Mouse (Mus musculus) layer of hippocampus, postnatal 14 days (tissue): ENCODE data around the gene Vtcn1. TPM values are rescaled to one million over a fixed set of nuclear protein-coding genes. Genes with fewer than 3 reads are reported as not detected.

Source experiments
- DNase-seq, 2 experiments: peaks; one replicate each; pipeline ENCODE4 v3.0.0; 2021 to 2022; ENCODE audit warnings: low spot score in 2 of 2, mixed read lengths in 1 of 2
- total RNA-seq, 2 experiments: library from RNA; stranded (reverse); gene quantifications; 2 replicates each; pipeline ENCODE4 v1.2.3; 2021

The Vtcn1 gene
- total RNA-seq, 2 experiments from 2014 or later, result not detected

GRCm38 (mm10) chr3:100856050-100856815 lies 31.0 kb downstream of the Vtcn1 start:
- DNase-seq, result no peak

- no peak for DNase-seq
Observed at GRCm38 (mm10) chr3:100857139-100857538, 31.9 kb downstream of the Vtcn1 start.

- peak in 1 of 2 experiments; percentile 22 for DNase-seq
Observed at GRCm38 (mm10) chr3:100858334-100859002, 33.2 kb downstream of the Vtcn1 start.

- DNase-seq, result no peak
Observed at GRCm38 (mm10) chr3:100861307-100862303, 36.3 kb downstream of the Vtcn1 start.

- no peak for DNase-seq
Observed at GRCm38 (mm10) chr3:100866946-100867345, 41.7 kb downstream of the Vtcn1 start.

- DNase-seq, result peak in 1 of 2 experiments; percentile 52
Observed at GRCm38 (mm10) chr3:100877057-100877456, 51.8 kb downstream of the Vtcn1 start.

- no peak for DNase-seq
Observed at GRCm38 (mm10) chr3:100881403-100881802, 56.1 kb downstream of the Vtcn1 start.

- peak in 1 of 2 experiments; percentile 43 for DNase-seq
Observed at GRCm38 (mm10) chr3:100881843-100882634, 56.8 kb downstream of the Vtcn1 start.

- no peak for DNase-seq
Observed at GRCm38 (mm10) chr3:100889234-100889633, 64.0 kb downstream of the Vtcn1 start.

GRCm38 (mm10) chr3:100890406-100890805 lies 65.1 kb downstream of the Vtcn1 start:
- no peak for DNase-seq

- DNase-seq, result no peak
Observed at GRCm38 (mm10) chr3:100892383-100893335, 67.4 kb downstream of the Vtcn1 start.

- DNase-seq, result no peak
Observed at GRCm38 (mm10) chr3:100895500-100895899, 70.2 kb downstream of the Vtcn1 start.

- DNase-seq, result no peak
Observed at GRCm38 (mm10) chr3:100906128-100906527, 80.9 kb downstream of the Vtcn1 start.

- DNase-seq, result no peak
Observed at GRCm38 (mm10) chr3:100906916-100907315, 81.7 kb downstream of the Vtcn1 start.

GRCm38 (mm10) chr3:100908594-100908993 lies 83.3 kb downstream of the Vtcn1 start:
- no peak for DNase-seq

GRCm38 (mm10) chr3:100910621-100911020 lies 85.4 kb downstream of the Vtcn1 start:
- peak in 1 of 2 experiments; percentile 10 for DNase-seq

GRCm38 (mm10) chr3:100911026-100911425 lies 85.8 kb downstream of the Vtcn1 start:
- no peak for DNase-seq

- DNase-seq, result no peak
Observed at GRCm38 (mm10) chr3:100911498-100912213, 86.4 kb downstream of the Vtcn1 start.

GRCm38 (mm10) chr3:100916844-100917243 lies 91.6 kb downstream of the Vtcn1 start:
- DNase-seq, result peak in 1 of 2 experiments; percentile 65
